Mouse (Mus musculus) macrophage (primary cell): ENCODE measurements around the gene Slc39a11. TPM values are rescaled to one million over a fixed set of nuclear protein-coding genes. Genes with fewer than 3 reads are reported as not detected.
A peak's percentile ranks its signal among the peaks of the same experiment; 100 is the strongest.

Experiments used
- H3K27ac ChIP-seq: fragments of 350-480 bp; formaldehyde crosslinking; 2 replicates; pipeline ENCODE4 v1.9.0; 2021
- H3K36me3 ChIP-seq: fragments of 350-480 bp; formaldehyde crosslinking; 2 replicates; pipeline ENCODE4 v1.9.0; 2021; ENCODE audit errors: inconsistent target
- H3K4me3 ChIP-seq: fragments of 350-480 bp; formaldehyde crosslinking; 2 replicates; pipeline ENCODE4 v1.9.0; 2021; ENCODE audit errors: inconsistent target
- H3K79me2 ChIP-seq: fragments of 350-480 bp; formaldehyde crosslinking; 2 replicates; pipeline ENCODE4 v1.9.0; 2021; ENCODE audit errors: inconsistent target
- WGBS: methylation state at CpG from one replicate; pipeline ENCODE4 v1.1.7; 2026; ENCODE audit warnings: inconsistent platforms; ENCODE audit not compliant: missing documents; 5-methylcytosine and 5-hydroxymethylcytosine counted together
- polyA plus RNA-seq: library from polyadenylated mRNA; stranded (reverse); fragments of 250-400 nt; gene quantifications from 3 replicates; pipeline ENCODE4 v1.2.4, GENCODE M21; 2018; ENCODE audit warnings: inconsistent platforms

The Slc39a11 gene
- polyA plus RNA-seq, 1 experiment from 2014 or later = 21.0 TPM

DNA sequence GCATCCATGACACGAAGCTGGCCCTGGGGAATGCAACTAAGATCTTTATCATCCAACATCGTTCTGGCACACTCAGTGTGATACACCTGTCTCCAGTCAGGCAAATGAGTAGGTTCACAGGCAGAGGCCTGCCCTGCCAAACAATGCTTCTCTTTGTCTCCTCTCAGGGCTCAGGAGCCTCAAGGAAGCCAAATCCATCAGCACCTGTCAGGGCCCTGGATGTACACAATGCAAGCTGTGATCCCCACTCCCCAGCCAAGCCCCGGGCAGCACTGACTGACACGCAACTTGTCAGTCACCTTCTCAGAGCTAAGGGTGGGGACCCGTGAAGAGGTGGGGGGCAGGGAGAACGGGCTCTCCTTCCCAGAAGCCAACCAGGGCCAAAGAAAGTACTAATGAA, 417.8 kb downstream of the Slc39a11 start:
- 64% methylated on average over 6 of the region's 6 CpGs for WGBS
- Histone ChIP-seq H3K4me3 (no peak overlapping the region), H3K79me2 (no peaks in the 10 kb centered on the region), H3K27ac (no peak overlapping the region), H3K36me3 (no peaks in the 10 kb centered on the region)

DNA sequence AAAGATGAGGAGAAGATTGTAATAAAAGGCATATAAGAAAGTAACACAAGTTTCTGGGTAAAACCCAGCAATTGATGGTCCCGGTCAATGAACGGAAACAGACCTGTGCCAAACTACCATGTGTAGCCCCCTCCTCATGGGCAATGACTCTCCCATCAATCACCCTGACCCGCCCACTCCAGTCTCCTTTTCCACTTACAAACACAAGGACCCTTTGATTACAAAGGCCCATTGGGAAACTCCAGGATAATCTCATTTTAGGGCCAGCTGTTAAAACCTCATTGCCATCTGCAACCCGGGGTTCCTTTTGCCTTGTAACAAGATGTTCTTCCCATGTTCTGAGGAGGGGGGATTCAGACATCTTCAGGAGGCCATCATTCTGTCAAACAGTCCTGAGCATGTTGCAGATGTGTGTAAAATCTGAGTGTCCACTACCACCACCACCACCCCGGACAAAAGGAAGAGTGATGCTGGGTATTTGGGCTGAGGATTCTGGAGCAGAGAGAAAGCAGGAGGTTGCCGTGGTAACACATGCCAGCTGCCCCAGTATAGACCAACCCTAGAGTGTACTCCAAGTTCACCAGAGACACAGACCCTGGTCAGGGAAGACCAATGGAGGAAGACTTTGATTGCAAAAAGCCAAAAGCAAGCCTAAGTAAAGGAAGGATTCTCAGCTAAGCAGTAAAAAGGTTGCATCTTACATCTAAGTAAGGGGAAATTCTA, 419.3 kb downstream of the Slc39a11 start:
- Histone ChIP-seq H3K27ac (no peak overlapping the region), H3K79me2 (no peaks in the 10 kb centered on the region), H3K4me3 (no peak overlapping the region), H3K36me3 (no peaks in the 10 kb centered on the region)
- 65% methylated on average over 6 of the region's 6 CpGs for WGBS

DNA sequence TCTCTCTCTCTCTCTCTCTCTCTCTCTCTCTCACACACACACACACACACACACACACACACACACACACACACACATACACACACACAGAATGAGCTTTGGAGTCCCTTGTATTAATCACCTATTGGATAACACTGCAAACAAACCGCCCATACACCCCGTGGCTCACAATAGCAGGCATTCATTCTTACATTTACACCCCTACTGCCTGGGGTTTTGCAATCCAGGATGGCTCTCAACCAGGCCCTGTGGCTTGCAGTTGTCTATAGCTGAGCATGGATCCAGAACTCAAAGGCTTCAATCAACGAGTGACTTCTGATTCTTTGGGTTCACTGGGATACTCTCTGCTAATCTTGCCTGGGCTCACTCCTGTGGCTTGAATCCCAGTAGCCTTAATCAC, 424.1 kb downstream of the Slc39a11 start:
- no peaks in the 10 kb centered on the region for H3K79me2 ChIP-seq
- no peak overlapping the region for H3K4me3 ChIP-seq
- WGBS = 88% methylated on average over 3 of the region's 3 CpGs
- H3K27ac ChIP-seq = no peak overlapping the region
- no peaks in the 10 kb centered on the region for H3K36me3 ChIP-seq

DNA sequence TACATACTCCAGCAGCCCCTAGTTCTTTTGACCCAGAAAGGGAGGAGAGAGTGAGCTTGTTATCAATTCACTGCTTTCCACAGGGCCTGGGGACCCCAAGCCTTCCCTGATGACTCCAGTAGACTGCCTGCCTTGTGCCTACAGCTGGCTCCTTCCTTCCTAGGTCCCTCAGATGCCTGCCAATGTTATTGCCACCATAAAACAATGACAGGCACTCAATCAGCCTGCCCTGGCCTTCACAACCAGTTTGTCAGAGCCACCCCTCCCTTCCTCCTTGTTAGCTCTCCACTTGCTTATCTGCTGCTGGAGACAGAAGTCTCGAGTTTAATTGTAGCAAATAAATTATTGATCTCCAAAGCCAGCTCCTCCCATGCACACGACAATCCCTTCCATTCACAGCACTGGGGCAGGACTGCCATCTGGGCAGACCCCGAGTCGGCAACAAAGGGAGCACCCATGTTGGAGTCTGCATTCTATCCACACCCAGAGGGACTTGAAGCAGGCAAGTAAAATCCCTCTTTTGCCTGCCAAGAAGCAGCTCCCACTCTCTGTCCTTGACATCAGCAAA, 426.0 kb downstream of the Slc39a11 start:
- H3K36me3 ChIP-seq = no peaks in the 10 kb centered on the region
- no peak overlapping the region for H3K4me3 ChIP-seq
- 36% methylated on average over 4 of the region's 4 CpGs for WGBS
- no peaks in the 10 kb centered on the region for H3K79me2 ChIP-seq
- no peak overlapping the region for H3K27ac ChIP-seq

DNA sequence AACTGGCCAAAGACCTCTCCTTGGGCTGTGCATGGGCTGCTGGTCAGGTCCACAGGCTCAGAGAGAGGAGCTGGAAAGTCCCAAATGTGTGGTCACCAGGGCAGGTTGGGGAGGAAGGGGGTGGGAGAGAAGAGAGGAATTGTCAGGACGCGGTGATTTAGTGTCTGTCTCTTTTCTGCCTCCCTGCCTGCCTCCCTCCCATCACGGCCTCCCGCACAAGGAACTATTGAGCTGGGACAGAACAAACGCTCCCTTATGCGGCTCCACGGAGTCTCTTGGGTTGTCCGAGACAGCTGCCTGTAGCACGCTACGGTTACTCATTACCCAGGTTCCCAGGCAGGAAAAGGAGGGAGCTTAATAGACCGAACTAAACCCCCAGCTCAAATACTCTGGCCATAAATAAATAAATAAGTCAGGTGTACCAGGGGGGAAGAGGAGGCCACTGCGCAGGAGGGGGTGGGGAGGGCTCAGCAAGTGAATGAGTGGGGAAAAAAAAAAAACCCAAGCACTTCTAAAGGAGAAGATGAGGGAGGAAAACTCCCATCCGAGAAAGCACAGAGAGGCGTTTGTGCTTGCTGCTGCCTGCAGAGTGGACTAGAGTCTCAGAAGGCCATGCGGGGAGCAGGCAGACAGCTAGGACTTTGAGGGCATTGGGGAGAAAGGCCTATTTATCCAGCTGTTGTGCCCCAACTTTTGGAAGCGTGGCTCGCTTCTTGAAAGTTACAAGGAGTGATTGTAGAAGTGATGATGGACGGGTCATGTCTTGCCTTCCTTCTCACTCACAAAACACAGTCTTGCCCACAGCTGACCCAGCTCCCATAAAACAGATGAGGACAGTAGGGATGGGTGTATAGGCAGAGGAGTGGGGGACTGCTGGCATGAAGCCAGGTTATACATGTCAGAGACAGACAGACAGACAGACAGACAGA, 428.3 kb downstream of the Slc39a11 start:
- H3K4me3 ChIP-seq = no peak overlapping the region
- 68% methylated on average over 18 of the region's 18 CpGs for WGBS
- no peaks in the 10 kb centered on the region for H3K36me3 ChIP-seq
- H3K79me2 ChIP-seq = no peaks in the 10 kb centered on the region
- H3K27ac ChIP-seq = no peak overlapping the region

DNA sequence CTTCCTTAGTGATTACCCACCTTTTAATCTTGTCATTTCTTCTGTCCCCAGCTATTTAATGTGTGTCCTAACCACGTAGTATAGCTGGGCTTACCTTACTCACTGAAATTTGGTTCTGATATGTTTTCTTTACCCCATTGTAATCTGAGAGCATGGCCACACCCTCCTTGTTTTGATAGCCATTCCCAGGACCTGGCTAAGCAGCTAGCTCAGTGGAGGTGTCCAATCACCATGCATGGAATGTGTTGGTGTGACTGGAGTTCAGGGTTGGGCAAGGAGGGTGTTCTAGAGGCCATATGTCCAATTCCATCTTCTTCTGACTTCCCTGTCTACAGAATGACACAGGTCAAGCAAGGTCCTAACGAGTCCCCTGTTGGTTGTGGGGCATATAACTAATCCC, 429.2 kb downstream of the Slc39a11 start:
- no peaks in the 10 kb centered on the region for H3K36me3 ChIP-seq
- no peak overlapping the region for H3K27ac ChIP-seq
- WGBS = 83% methylated on average over 2 of the region's 2 CpGs
- H3K79me2 ChIP-seq = no peaks in the 10 kb centered on the region
- no peak overlapping the region for H3K4me3 ChIP-seq

DNA sequence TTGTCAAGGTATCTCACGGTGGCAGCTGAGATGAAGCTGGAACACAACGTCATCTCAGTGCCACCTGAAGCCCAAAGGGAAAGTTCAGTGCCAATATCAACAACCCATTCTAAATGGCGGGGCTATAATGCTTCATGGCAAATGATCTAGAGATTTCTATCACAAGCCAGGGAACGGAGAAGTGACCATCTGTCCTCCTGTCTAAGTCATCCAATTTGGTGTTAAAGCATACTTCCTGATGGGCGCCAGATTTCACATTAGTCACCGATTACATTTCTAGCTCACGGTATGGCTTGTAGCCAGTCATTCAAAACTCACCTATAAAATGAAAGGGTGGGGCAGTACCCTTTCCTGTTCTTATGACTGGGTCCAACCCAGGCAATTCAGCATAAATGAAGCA, 435.1 kb downstream of the Slc39a11 start:
- H3K79me2 ChIP-seq = no peaks in the 10 kb centered on the region
- 89% methylated on average over 7 of the region's 7 CpGs for WGBS
- no peak overlapping the region for H3K4me3 ChIP-seq
- no peaks in the 10 kb centered on the region for H3K36me3 ChIP-seq
- no peak overlapping the region for H3K27ac ChIP-seq

DNA sequence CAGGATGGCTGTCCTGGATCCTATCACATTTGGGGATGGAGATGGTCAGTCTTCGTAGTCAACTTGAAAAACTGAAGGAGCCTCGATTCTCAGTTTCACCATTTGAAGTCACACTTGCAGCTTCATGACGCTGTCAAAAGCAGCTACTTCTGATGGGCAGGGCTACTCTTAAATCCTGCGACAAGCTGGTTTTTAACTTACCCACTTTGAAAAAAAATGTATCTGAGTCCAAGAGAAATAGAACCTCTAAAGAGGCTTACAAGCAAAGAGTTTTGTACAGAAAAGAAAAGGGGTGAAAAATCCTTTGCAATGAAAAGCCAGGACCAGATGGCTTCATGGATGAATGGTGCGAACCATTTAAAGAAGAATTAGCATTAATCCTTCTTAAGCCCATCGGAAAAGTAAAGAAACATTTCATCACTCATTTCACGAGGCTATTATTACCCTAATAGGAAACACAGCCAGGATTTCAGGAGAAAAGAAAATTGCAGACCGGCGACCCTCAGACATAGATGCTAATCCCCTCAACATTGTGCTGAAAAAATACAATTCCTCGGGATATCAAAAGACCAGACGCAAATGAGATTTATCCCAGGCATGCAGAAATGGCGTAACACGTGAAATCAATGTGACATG, 437.4 kb downstream of the Slc39a11 start:
- WGBS = 88% methylated on average over 13 of the region's 13 CpGs
- Histone ChIP-seq H3K79me2 (no peaks in the 10 kb centered on the region), H3K4me3 (no peak overlapping the region), H3K36me3 (no peaks in the 10 kb centered on the region), H3K27ac (no peak overlapping the region)

DNA sequence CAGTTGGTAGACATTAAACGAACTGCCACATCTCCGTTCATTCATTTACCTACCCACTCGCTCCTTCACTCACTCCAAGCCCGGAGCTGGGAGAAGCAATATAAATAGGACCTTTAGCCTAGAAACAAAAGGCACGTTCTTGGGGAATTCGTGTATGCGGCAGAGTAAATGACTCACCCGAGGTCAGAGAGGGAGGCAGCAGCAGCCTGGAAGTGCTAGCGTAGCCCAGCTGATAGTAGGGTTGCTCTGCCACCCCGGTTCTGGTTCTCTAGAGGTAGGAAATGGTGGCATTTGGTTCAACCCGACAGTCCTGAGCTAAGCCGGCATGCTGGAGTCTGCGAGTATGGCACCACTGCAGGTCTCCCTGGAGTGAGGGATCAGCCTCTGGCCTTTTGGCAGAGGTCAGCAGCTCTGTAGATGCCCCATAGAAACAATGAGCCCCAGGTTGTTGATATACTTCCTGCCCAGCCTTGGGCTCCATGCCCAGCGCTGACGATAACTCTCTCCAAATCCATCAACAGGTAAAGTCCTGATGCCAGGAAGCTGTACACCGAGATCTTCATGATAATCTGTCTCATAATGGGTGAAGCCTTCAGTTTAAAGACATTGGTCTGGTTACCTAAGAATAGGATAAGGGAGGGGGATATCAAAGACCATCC, 440.5 kb downstream of the Slc39a11 start:
- 79% methylated on average over 16 of the region's 16 CpGs for WGBS
- no peak overlapping the region for H3K27ac ChIP-seq
- no peaks in the 10 kb centered on the region for H3K36me3 ChIP-seq
- no peaks in the 10 kb centered on the region for H3K79me2 ChIP-seq
- H3K4me3 ChIP-seq = no peak overlapping the region

DNA sequence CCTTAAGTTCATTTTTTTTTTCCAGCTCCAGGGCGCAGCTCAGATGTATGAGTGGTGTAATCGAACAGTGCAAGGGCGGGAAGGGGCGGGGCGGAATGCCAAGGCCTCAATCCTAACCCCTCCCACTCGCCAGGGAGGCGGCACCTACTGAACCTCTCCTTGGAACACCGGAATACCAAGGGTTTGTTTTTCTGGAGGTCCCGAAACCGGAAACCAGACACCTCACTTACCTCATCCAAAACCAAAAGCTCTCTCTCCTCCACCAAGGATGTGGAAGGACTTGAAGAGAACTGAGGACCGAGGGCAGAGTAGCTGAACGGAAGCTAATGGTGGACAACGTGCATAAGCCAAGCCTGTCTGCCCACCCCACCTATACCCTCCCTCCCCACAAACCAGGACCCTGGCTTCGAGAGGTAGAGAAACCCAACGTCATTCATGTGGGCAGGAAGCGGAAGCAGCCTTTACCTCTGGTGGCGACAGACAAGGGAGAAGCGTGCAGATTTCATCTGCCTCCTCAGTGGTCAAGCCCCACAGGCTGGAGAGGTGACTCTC, 441.3 kb downstream of the Slc39a11 start:
- H3K79me2 ChIP-seq = no peaks in the 10 kb centered on the region
- H3K36me3 ChIP-seq = no peaks in the 10 kb centered on the region
- no peak overlapping the region for H3K4me3 ChIP-seq
- no peak overlapping the region for H3K27ac ChIP-seq
- 56% methylated on average over 17 of the region's 18 CpGs for WGBS

DNA sequence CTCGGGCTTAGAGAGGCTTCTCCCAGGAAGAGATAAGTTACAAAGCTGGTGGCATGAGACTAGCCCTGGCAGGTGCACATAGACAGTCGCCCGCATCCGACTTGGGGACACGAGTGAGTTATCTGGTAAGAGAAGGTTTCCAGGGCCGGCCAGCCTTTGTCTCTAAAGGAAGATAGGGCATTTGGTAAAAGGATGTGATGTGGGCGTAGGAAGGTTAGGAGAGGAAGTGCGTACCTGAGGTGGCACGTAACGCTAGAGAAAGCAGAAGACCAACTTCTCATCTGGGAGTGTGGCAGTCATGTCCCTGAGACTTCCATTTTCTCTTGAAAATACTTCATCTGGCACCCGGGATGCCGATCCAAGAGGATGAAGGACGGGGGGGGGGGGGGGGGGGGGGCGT, 441.9 kb downstream of the Slc39a11 start:
- Histone ChIP-seq H3K4me3 (no peak overlapping the region), H3K36me3 (no peaks in the 10 kb centered on the region), H3K27ac (no peak overlapping the region), H3K79me2 (no peaks in the 10 kb centered on the region)
- WGBS = 70% methylated on average over 11 of the region's 14 CpGs

DNA sequence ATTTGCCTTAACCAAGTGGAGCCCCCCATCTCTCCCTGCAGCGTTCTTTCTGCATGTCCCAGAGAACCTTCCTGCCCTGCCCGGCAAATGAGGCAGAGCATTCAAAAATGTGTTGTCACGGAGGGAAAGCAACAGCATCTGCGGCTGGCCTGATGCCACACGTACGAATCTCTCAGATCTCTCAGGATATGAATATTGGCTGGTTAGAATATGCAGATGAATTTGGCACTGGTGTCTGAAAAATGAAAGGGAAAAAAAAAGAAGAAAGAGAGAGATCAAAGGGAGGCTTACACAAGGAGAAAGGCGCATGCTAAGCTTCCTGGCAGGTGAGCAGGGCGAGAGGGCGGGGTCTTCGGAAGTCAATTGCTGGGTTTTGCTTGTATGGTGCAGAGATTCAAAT, 443.8 kb downstream of the Slc39a11 start:
- no peak overlapping the region for H3K4me3 ChIP-seq
- H3K27ac ChIP-seq = no peak overlapping the region
- H3K36me3 ChIP-seq = no peaks in the 10 kb centered on the region
- no peaks in the 10 kb centered on the region for H3K79me2 ChIP-seq
- WGBS = 91% methylated on average over 10 of the region's 10 CpGs

DNA sequence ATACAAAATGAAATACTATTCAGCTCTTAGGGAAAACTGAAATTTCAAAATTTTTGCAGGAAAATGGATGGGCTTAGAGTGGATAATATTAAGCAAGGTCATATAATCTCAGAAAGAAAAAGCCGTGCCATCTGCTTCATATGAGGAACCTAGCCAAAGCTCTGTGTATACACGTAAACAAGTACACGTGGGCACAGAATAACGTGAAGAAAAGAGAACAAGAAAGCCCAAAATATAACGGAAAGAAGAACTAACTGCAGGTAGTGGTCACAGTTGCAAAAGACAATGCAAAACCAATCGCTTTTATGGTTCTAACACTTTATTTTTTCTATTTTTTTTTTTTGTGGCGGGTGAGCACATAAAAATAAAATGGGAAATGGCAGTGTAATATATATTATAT, 446.9 kb downstream of the Slc39a11 start:
- Histone ChIP-seq H3K4me3 (no peak overlapping the region), H3K36me3 (no peaks in the 10 kb centered on the region)
- WGBS = 13% methylated on average over 6 of the region's 7 CpGs

DNA sequence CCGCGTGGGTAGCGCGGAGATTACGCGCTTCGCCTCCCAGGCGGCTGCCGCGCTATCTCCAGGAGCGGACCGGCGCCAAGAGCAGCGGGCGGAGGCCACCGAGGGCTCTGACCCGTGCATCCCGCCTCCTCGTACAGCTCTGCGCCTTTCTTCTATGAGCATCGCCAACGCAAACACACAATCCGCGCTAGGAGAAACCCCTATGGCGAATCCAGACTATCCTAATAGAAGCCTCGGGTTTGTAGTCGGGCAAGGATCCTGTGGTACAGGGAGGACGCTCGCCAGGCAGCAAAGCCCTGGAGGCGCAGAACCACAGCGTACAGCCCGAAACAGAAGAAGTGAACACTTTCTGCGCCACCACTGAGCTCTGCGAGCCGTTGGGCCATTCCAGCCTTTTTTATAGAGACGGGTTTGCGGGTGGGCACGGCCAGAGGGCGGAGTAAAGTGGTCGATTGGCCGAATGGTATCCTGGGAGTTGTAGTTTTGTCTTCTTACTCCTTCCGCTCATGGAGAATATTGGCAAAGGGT, 448.3 kb downstream of the Slc39a11 start:
- H3K4me3 ChIP-seq = peak overlapping the region; percentile 30; the same call in 1 of the 2 replicates
- H3K27ac ChIP-seq = no peak overlapping the region
- under 1% methylated on average over 42 of the region's 42 CpGs for WGBS
- no peaks in the 10 kb centered on the region for H3K36me3 ChIP-seq
- no peaks in the 10 kb centered on the region for H3K79me2 ChIP-seq

More for the DNA sequence above, 446.9 kb downstream of the Slc39a11 start:
- Histone ChIP-seq H3K79me2 (no peaks in the 10 kb centered on the region), H3K27ac (no peak overlapping the region)
